Mouse (Mus musculus): ENCODE data around the gene Fam171b.

The Fam171b gene

GRCm38 (mm10) chr2:83901896-83902540, 89.6 kb downstream of the Fam171b start:
- no peak for DNase-seq

- DNase-seq = no peak
Measured at GRCm38 (mm10) chr2:83929478-83930088, 117.1 kb downstream of the Fam171b start.

Measured in thymus, postnatal 4 days (tissue).